Mouse (Mus musculus) bone marrow macrophage, adult 2 months (primary cell): ENCODE measurements around the gene P2ry13. TPM values are rescaled to one million over a fixed set of nuclear protein-coding genes. Genes with fewer than 3 reads are reported as not detected.

Source experiments
- H3K27ac ChIP-seq: 2 replicates; pipeline ENCODE4 v1.5.1; 2012; ENCODE audit warnings: low read depth, low read length; ENCODE audit not compliant: insufficient read depth
- H3K4me1 ChIP-seq: 2 replicates; pipeline ENCODE4 v1.6.1; 2012; ENCODE audit warnings: low read length; ENCODE audit not compliant: control insufficient read depth, insufficient read depth
- H3K4me3 ChIP-seq: 2 replicates; pipeline ENCODE4 v1.5.1; 2012; ENCODE audit warnings: mild to moderate bottlenecking, low read length, moderate library complexity; ENCODE audit not compliant: insufficient read depth
- CTCF ChIP-seq: IDR thresholded peaks from 2 replicates; pipeline ENCODE4 v1.5.1; 2012; ENCODE audit warnings: low read depth, mild to moderate bottlenecking, low read length, moderate library complexity
- POLR2A ChIP-seq: IDR thresholded peaks from 2 replicates; pipeline ENCODE4 v1.6.1; 2012; ENCODE audit warnings: mild to moderate bottlenecking, low read depth, low read length, borderline replicate concordance
- polyA plus RNA-seq: library from polyadenylated mRNA; stranded (reverse); fragments of >200 nt; gene quantifications from 2 replicates; pipeline ENCODE4 v1.2.4, GENCODE M21; 2012; ENCODE audit not compliant: missing spikeins, insufficient read depth, insufficient read length

P2ry13 gene
- polyA plus RNA-seq, 1 experiment: 21.0 TPM

DNA sequence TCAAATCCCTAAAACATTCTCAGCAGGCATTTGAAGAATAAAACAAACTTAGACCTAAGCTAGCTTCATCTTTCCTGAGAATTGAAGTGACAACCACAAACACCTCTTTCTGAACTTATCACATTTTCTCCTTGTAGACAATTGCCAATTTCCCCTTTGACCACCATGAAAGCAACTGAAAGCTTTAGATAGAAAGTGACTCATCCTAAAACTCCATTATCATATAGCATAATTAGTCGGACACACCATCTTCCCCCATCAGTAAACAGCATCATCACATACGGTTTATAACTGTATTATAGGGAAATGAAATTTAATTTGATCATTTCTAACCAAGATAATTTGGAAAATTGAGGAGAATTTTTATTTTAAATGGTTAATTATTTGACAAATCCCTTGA is 11.6 kb upstream of the P2ry13 start:
- Histone ChIP-seq H3K4me3 (no peak overlapping the region), H3K4me1 (peaks cover 20% of the 10 kb centered on the region), H3K27ac (no peak overlapping the region)
- TF ChIP-seq CTCF (no peak), POLR2A (no peak)

DNA sequence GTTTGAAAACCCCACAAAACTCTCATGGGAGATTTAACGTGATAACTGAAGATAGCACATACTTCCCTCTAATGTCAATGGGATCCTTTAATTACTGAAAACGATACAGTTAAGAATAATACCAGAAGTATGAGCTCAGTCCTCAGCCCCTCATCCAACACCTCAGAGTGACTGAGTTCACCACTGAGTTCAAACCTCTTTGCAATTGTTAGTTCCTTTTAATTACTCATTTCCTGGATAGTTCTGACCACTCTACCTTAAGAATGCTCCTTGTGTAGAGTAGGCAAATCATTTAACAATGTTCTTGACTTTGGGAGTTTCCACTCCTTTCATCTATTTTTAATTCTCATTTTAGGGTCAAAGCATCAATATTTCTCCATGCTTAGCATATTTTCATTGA is 8.6 kb upstream of the P2ry13 start:
- peaks cover 8% of the 10 kb centered on the region for H3K4me1 ChIP-seq

DNA sequence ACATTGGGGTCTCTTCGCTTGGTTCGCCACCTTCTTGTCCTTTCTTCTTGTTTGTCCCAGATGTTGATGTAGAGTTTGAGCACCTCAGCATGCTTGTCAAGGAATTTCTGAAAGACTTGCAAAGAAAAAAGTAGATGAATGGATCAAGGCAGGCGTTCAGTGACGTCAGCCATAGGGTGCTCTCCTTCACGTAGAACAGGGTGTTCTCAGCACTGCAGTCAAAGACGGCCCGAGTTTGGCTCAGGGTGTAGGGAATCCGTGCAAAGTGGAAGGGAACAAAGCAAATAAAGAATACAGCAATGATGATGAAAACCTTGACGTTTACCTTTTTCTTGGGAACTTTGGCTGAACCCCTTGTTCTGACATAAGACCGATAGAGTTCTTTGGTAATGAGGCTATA is 6.5 kb upstream of the P2ry13 start:
- no peak overlapping the region for H3K4me3 ChIP-seq
- H3K4me1 ChIP-seq: peaks cover 17% of the 10 kb centered on the region
- TF ChIP-seq POLR2A (no peak), CTCF (no peak)
- no peak overlapping the region for H3K27ac ChIP-seq

More for the DNA sequence above, 8.6 kb upstream of the P2ry13 start:
- TF ChIP-seq POLR2A: no peak
- no peak for TF ChIP-seq CTCF
- H3K27ac ChIP-seq: no peak overlapping the region
- H3K4me3 ChIP-seq: no peak overlapping the region

DNA sequence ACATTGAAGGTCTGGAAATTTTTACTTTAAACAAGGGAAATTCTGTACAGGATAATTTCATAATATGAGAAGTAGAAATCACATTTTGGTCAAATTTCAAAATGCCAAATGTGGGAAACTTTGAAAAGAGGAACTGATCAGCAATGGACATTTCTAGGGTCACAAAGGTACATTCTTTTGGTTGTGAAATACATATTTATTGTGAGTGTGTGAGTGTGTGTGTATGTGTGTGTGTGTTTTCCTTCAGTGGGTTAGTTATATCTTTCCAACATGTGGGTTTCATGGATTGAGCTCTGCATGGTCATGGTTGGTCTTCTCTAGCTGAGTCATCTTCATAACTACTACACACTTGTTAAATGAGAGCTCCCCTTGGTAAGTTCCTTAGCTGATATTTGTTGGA is 1.7 kb upstream of the P2ry13 start:
- peak overlapping the region; percentile 77 for H3K27ac ChIP-seq
- TF ChIP-seq POLR2A (no peak), CTCF (no peak)
- no peak overlapping the region for H3K4me3 ChIP-seq
- H3K4me1 ChIP-seq: peaks cover 47% of the 10 kb centered on the region

DNA sequence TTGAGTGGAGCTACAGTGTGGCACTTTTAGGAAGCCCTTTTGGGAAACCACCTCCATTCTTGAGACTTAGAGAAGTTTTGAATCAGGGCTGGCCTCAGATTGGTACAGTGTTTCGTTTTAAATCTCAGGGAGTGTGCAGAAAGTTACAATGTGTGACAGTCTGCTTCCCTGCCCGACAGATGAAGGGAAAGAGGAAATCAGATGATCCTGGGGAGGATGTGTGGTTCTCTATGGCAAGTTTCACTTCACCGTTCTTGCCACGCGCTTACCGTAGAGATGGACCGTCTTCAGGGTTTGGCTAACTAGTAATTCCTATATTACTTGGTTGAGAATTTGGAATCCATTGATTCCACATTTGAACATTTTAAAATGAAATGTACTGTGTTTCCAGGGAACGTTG is 1.1 kb upstream of the P2ry13 start:
- peaks cover 50% of the 10 kb centered on the region for H3K4me1 ChIP-seq
- TF ChIP-seq POLR2A (no peak), CTCF (no peak)
- peak overlapping the region; percentile 94 for H3K27ac ChIP-seq
- peak overlapping the region; percentile 44 for H3K4me3 ChIP-seq

DNA sequence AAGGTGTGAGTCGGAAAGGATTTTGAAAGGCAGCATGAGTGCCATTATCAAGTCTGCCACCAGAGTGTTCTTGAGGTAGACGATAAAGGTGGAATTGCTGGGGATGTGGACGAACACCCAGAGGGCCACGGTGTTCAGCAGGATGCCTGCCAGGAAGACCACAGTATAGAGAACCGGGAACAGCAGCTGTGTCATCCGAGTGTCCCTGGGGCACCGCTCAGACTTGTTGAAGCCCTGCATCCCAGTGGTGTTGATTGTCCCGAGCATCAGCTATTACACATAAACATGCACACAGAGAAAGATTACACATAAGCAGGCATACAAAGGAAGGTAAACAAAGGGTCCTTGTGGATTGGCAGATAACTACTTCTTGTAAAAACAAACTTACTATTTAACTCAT is 593 bp downstream of the P2ry13 start:
- Histone ChIP-seq H3K27ac (peak overlapping the region; percentile 94), H3K4me3 (peak overlapping the region; percentile 43), H3K4me1 (peaks cover 65% of the 10 kb centered on the region)
- no peak for TF ChIP-seq CTCF
- TF ChIP-seq POLR2A: no peak

DNA sequence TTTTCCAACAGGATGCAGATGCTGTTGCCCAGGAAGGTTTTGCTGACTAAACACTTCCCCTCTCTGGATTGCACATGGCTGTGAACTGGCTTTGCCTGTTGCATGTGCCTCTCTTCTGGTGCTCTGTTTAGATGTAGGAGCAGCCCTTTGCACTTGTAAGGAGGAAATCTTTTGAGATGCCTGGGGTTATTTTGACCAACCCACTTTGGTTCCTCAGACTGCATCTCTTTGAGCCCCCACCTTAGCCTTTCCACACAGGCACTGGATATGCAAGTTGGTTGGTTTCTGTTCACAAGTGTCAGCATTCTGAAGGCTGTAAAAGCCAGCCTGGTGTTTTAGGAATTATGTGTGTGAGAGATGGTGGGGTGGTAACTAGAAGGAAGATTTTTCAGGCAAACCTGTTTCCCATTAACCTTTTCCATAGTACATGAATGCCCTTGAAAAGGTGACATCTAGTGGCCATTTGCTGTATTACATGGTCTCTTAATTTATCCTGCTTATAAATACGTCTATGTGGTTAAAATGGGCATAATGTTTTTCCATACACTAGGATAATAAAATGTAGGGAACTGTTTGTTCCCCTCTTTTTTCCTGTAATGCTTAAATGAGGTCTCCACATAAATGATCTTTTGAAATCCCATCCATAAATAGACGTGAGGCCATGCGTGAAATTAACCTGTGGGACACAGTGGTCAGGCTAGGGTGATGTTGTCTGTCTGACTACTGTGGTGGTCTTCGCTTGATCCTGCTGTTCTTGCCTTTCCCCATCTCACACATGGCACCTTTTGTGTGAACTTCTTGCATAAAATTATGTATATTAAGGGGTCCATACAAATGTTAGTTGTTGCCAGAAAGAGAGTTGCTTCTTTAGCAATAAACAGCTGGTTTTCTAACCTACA is 1.8 kb downstream of the P2ry13 start:
- peak overlapping the region; percentile 84 for H3K27ac ChIP-seq
- peak overlapping the region; percentile 26; the same call in 1 of the 2 replicates for H3K4me3 ChIP-seq
- TF ChIP-seq POLR2A: no peak
- no peak for TF ChIP-seq CTCF
- peaks cover 77% of the 10 kb centered on the region for H3K4me1 ChIP-seq

DNA sequence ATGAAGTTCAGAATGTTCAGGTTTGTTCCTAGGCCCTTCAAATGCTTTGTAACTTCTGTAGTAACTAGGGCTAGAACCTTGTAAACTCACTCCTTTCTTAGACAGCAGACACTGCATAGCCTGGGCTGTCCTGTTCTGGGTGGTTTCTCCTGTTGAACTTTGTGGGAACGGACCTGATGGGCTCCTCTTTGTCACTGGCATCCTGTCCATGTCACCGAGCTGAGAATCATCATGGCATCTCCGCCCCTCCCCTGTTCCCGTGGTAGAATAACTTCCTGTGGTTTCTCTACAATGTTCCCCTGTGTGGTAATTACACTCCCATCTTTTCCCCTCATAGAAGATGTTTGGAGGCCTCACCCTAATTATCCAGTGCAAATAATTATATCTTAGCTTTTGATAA is 4.7 kb downstream of the P2ry13 start:
- TF ChIP-seq POLR2A (no peak), CTCF (no peak)

DNA sequence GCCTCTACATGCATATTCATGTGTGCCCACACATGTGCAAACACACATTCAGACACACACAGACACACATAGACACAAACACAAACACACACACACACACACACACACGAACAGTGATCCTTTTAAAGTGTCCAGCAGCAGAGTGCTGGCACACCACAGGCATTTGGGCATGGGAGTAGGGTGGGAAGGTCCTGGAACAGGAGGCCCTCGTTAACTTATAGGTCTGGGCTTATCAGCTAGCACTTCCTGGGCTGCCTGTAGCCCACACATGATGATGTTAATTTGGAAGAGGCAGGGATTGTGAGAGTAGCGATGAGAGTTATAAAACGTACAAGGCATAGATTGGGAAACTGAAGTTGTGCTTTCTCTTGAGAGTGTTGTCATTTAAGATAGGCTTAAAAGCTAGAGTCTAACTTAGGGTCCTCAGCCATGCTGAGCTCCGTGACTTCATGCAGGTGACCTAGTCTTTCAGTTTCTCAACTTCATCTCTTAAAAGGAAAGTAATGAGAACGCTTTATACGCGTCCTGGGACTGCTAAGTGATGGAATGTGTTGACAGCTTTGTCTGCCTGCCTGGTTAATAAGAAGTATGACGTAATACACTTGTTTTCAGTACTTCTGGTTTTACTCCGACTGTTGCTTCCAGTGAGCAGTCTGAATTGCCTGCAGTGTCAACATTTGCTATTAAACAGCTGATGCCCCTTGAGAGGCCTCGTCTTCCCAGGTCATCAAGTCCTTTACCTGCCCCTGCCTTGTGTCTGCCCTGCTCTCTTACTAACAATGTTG is 5.8 kb downstream of the P2ry13 start:
- Histone ChIP-seq H3K4me1 (peaks cover 62% of the 10 kb centered on the region), H3K27ac (peak overlapping the region; percentile 87), H3K4me3 (no peak overlapping the region)
- no peak for TF ChIP-seq CTCF
- TF ChIP-seq POLR2A: no peak

More for the DNA sequence above, 4.7 kb downstream of the P2ry13 start:
- no peak overlapping the region for H3K4me3 ChIP-seq
- peak overlapping the region; percentile 87 for H3K27ac ChIP-seq
- peaks cover 69% of the 10 kb centered on the region for H3K4me1 ChIP-seq
